Mouse (Mus musculus) myocyte (in vitro differentiated cells): Measurements from ENCODE around the gene Ptprr. TPM values are rescaled to one million over a fixed set of nuclear protein-coding genes. Genes with fewer than 3 reads are reported as not detected.
A peak's percentile ranks its signal among the peaks of the same experiment; 100 is the strongest.

Experiments
- H3K27me3 ChIP-seq: one replicate; pipeline ENCODE4 v1.6.1; 2011; ENCODE audit not compliant: control insufficient read depth, insufficient read depth, insufficient read length
- H3K36me3 ChIP-seq: one replicate; pipeline ENCODE4 v1.6.1; 2011; ENCODE audit not compliant: control insufficient read depth, insufficient read depth
- H3K4me2 ChIP-seq: one replicate; pipeline ENCODE4 v1.6.1; 2011; ENCODE audit warnings: low read depth, control low read depth
- H3K4me3 ChIP-seq: one replicate; pipeline ENCODE4 v1.5.1; 2011; ENCODE audit warnings: mild to moderate bottlenecking, control low read depth, moderate library complexity
- H3K79me2 ChIP-seq: one replicate; pipeline ENCODE4 v1.6.1; 2011; ENCODE audit not compliant: control insufficient read depth, insufficient read depth
- H3ac ChIP-seq: one replicate; pipeline ENCODE4 v1.6.1; 2011; ENCODE audit not compliant: control insufficient read depth, insufficient read length
- CEBPB ChIP-seq: IDR thresholded peaks from 2 replicates; pipeline ENCODE4 v1.6.1; 2011; ENCODE audit warnings: mild to moderate bottlenecking, moderate library complexity; ENCODE audit not compliant: poor library complexity, insufficient read depth, severe bottlenecking
- E2F4 ChIP-seq: IDR thresholded peaks from one replicate; pipeline ENCODE4 v1.6.1; 2011; ENCODE audit warnings: mild to moderate bottlenecking, control low read depth, moderate library complexity; ENCODE audit not compliant: insufficient read depth
- MAX ChIP-seq: IDR thresholded peaks from one replicate; pipeline ENCODE4 v1.6.1; 2011; ENCODE audit warnings: low read depth, mild to moderate bottlenecking, control low read depth
- MYOD1 ChIP-seq, 3 experiments: IDR thresholded peaks; one replicate each; pipeline ENCODE4 v1.6.1; 2011; ENCODE audit warnings: control low read depth in 2 of 3, low read depth in 2 of 3, mild to moderate bottlenecking in 2 of 3, moderate library complexity in 1 of 3; ENCODE audit not compliant: insufficient read length in 2 of 3, control insufficient read depth in 1 of 3
- MYOG ChIP-seq, 3 experiments: IDR thresholded peaks; one replicate each; pipeline ENCODE4 v1.6.1; 2011; ENCODE audit warnings: control low read depth in 2 of 3, low read depth in 2 of 3, mild to moderate bottlenecking in 2 of 3; ENCODE audit not compliant: insufficient read length in 2 of 3, control insufficient read depth in 1 of 3, insufficient read depth in 1 of 3
- POLR2A ChIP-seq: IDR thresholded peaks from one replicate; pipeline ENCODE4 v1.6.1; 2011; ENCODE audit warnings: low read depth, mild to moderate bottlenecking, control low read depth, moderate library complexity; ENCODE audit not compliant: insufficient read length
- POLR2AphosphoS2 ChIP-seq: IDR thresholded peaks from one replicate; pipeline ENCODE4 v1.6.1; 2011; ENCODE audit warnings: low read depth, control low read depth; ENCODE audit not compliant: insufficient read length
- REST ChIP-seq: IDR thresholded peaks from one replicate; pipeline ENCODE4 v1.6.1; 2011; ENCODE audit warnings: mild to moderate bottlenecking, control low read depth, moderate library complexity; ENCODE audit not compliant: insufficient read depth, insufficient read length
- SRF ChIP-seq: IDR thresholded peaks from one replicate; pipeline ENCODE4 v1.6.1; 2011; ENCODE audit warnings: low read depth; ENCODE audit not compliant: control insufficient read depth, insufficient read length
- TCF12 ChIP-seq: IDR thresholded peaks from one replicate; pipeline ENCODE4 v1.6.1; 2011; ENCODE audit warnings: mild to moderate bottlenecking, control low read depth; ENCODE audit not compliant: poor library complexity, insufficient read depth, severe bottlenecking
- TCF3 ChIP-seq: IDR thresholded peaks from one replicate; pipeline ENCODE4 v1.6.1; 2011; ENCODE audit warnings: low read depth, control low read depth; ENCODE audit not compliant: insufficient read length
- USF1 ChIP-seq: IDR thresholded peaks from one replicate; pipeline ENCODE4 v1.6.1; 2011; ENCODE audit warnings: low read depth, mild to moderate bottlenecking, control low read depth, moderate library complexity
- polyA plus RNA-seq: library from polyadenylated mRNA; unstranded; fragments of >200 nt; fragmentation: generic; extraction: Trizol; gene quantifications from one replicate; pipeline ENCODE4 v1.2.1, GENCODE M21; 2012; ENCODE audit warnings: missing spikeins

Ptprr gene
- polyA plus RNA-seq, 1 experiment: 0.11 TPM

GRCm38 (mm10) chr10:116196596-116197415, 178.8 kb downstream of the Ptprr start:
- Histone ChIP-seq H3K4me3 (no peak overlapping the region), H3K27me3 (no peaks in the 10 kb centered on the region), H3K4me2 (peak overlapping the region; percentile 47), H3ac (no peak overlapping the region), H3K36me3 (no peaks in the 10 kb centered on the region), H3K79me2 (no peaks in the 10 kb centered on the region)
- TF ChIP-seq TCF12: no peak
- no peak for TF ChIP-seq MYOG (IDR thresholded peaks at IDR 0.05; ENCODE audit: control insufficient read depth in 1 of 3, insufficient read depth in 1 of 3, insufficient read length in 2 of 3, low read depth in 2 of 3)
- TF ChIP-seq POLR2AphosphoS2: no peak
- TF ChIP-seq MYOD1 (IDR thresholded peaks at IDR 0.05; ENCODE audit: control insufficient read depth in 1 of 3, insufficient read length in 2 of 3, low read depth in 2 of 3): no peak
- TF ChIP-seq CEBPB: no peak
- TF ChIP-seq MAX: no peak
- no peak for TF ChIP-seq REST
- no peak for TF ChIP-seq SRF
- no peak for TF ChIP-seq TCF3
- no peak for TF ChIP-seq POLR2A
- no peak for TF ChIP-seq USF1
- TF ChIP-seq E2F4: no peak

GRCm38 (mm10) chr10:116197416-116197939, 179.5 kb downstream of the Ptprr start:
- no peak overlapping the region for H3K4me3 ChIP-seq

GRCm38 (mm10) chr10:116199035-116199434, 181.0 kb downstream of the Ptprr start:
- Histone ChIP-seq H3K79me2 (no peaks in the 10 kb centered on the region), H3K4me3 (no peak overlapping the region), H3K4me2 (no peak overlapping the region), H3K27me3 (no peaks in the 10 kb centered on the region), H3ac (no peak overlapping the region), H3K36me3 (no peaks in the 10 kb centered on the region)
- no peak for TF ChIP-seq CEBPB
- TF ChIP-seq MYOG (IDR thresholded peaks at IDR 0.05; ENCODE audit: control insufficient read depth in 1 of 3, insufficient read depth in 1 of 3, insufficient read length in 2 of 3, low read depth in 2 of 3): no peak
- no peak for TF ChIP-seq POLR2A
- no peak for TF ChIP-seq SRF

More at GRCm38 (mm10) chr10:116197416-116197939, 179.5 kb downstream of the Ptprr start:
- H3K79me2 ChIP-seq: no peaks in the 10 kb centered on the region
- peak overlapping the region; percentile 47 for H3K4me2 ChIP-seq
- H3ac ChIP-seq: no peak overlapping the region
- TF ChIP-seq MYOG (IDR thresholded peaks at IDR 0.05; ENCODE audit: control insufficient read depth in 1 of 3, insufficient read depth in 1 of 3, insufficient read length in 2 of 3, low read depth in 2 of 3) (no peak), POLR2AphosphoS2 (no peak), TCF3 (no peak), E2F4 (no peak)
- no peaks in the 10 kb centered on the region for H3K27me3 ChIP-seq
- no peaks in the 10 kb centered on the region for H3K36me3 ChIP-seq

- H3K79me2 ChIP-seq: no peaks in the 10 kb centered on the region
- H3K4me2 ChIP-seq: no peak overlapping the region
- no peak for TF ChIP-seq POLR2AphosphoS2
- no peak for TF ChIP-seq USF1
- TF ChIP-seq MAX: no peak
- no peak for TF ChIP-seq TCF12
- no peak for TF ChIP-seq CEBPB
- TF ChIP-seq SRF: no peak
- TF ChIP-seq POLR2A: no peak
- TF ChIP-seq MYOG (IDR thresholded peaks at IDR 0.05; ENCODE audit: control insufficient read depth in 1 of 3, insufficient read depth in 1 of 3, insufficient read length in 2 of 3, low read depth in 2 of 3): no peak
- no peak for TF ChIP-seq TCF3
- TF ChIP-seq MYOD1 (IDR thresholded peaks at IDR 0.05; ENCODE audit: control insufficient read depth in 1 of 3, insufficient read length in 2 of 3, low read depth in 2 of 3): no peak
- no peak for TF ChIP-seq E2F4
- TF ChIP-seq REST: no peak
- no peak overlapping the region for H3K4me3 ChIP-seq
- H3K27me3 ChIP-seq: no peaks in the 10 kb centered on the region
- no peaks in the 10 kb centered on the region for H3K36me3 ChIP-seq
- H3ac ChIP-seq: no peak overlapping the region
Measured at GRCm38 (mm10) chr10:116201542-116201941, 183.5 kb downstream of the Ptprr start.

- H3ac ChIP-seq: no peak overlapping the region
- no peaks in the 10 kb centered on the region for H3K27me3 ChIP-seq
- no peak overlapping the region for H3K4me2 ChIP-seq
- no peak for TF ChIP-seq REST
- no peak for TF ChIP-seq MYOG (IDR thresholded peaks at IDR 0.05; ENCODE audit: control insufficient read depth in 1 of 3, insufficient read depth in 1 of 3, insufficient read length in 2 of 3, low read depth in 2 of 3)
- TF ChIP-seq MYOD1 (IDR thresholded peaks at IDR 0.05; ENCODE audit: control insufficient read depth in 1 of 3, insufficient read length in 2 of 3, low read depth in 2 of 3): no peak
- no peak for TF ChIP-seq E2F4
- TF ChIP-seq SRF: no peak
- no peaks in the 10 kb centered on the region for H3K79me2 ChIP-seq
- no peak overlapping the region for H3K4me3 ChIP-seq
- no peaks in the 10 kb centered on the region for H3K36me3 ChIP-seq
Measured at GRCm38 (mm10) chr10:116205580-116206358, 187.8 kb downstream of the Ptprr start.
